Mouse (Mus musculus): ENCODE measurements around the gene Ifit2. TPM values are rescaled to one million over a fixed set of nuclear protein-coding genes. Genes with fewer than 3 reads are reported as not detected.
A peak's percentile ranks its signal among the peaks of the same experiment; 100 is the strongest.

The Ifit2 gene
- total RNA-seq (2014; rRNA removed) = 4.5 and 8.3 TPM in 2 replicates
- 5.6 and 5.8 TPM in 2 replicates for polyA plus RNA-seq (2015; fragmentation: Nextera tagmentation; extraction: Ambion mirVana)

- WGBS = under 1% methylated on average over 22 of the region's 22 CpGs
- H3K27me3 ChIP-seq (ENCODE audit: insufficient read depth, low read length) = no peaks in the 10 kb centered on the region
- DNase-seq (ENCODE audit: low spot score) (peak; percentile 91), ATAC-seq (peak; percentile 96)
- TF ChIP-seq CTCF (IDR thresholded peaks at IDR 0.05; ENCODE audit: low read depth) = peak; percentile 77
- peak within 1 kb of the TSS; percentile 49 for H3K4me3 ChIP-seq (ENCODE audit: low read length)
- no peaks in the 10 kb centered on the region for H3K4me1 ChIP-seq (ENCODE audit: insufficient read depth, low read length)
- peak within 1 kb of the TSS; percentile 54; the same call in 1 of the 2 replicates for H3K27ac ChIP-seq
- H3K4me2 ChIP-seq (ENCODE audit: low read depth, low read length) = peak within 1 kb of the TSS; percentile 72
- H3K36me3 ChIP-seq (ENCODE audit: insufficient read depth, low read length) = no peaks in the 10 kb centered on the region
- H3K9ac ChIP-seq (replicated peaks; ENCODE audit: low read length) = peak within 1 kb of the TSS; percentile 25
- no peaks in the 10 kb centered on the region for H3K9me3 ChIP-seq (ENCODE audit: low read length)
These were observed at the start of gene Ifit2 for GRCm38 (mm10) chr19:34550534-34551223. Gene Ifit2, plus strand, starts transcription at chr19:34550694.

GRCm38 (mm10) chr19:34500763-34501162, 49.7 kb upstream of the Ifit2 start:
- no peaks in the 10 kb centered on the region for H3K9me3 ChIP-seq (ENCODE audit: low read length)
- H3K27ac ChIP-seq = no peak overlapping the region
- peak; percentile 56 for ATAC-seq
- H3K4me1 ChIP-seq (ENCODE audit: insufficient read depth, low read length) = no peaks in the 10 kb centered on the region
- H3K27me3 ChIP-seq (ENCODE audit: insufficient read depth, low read length) = no peaks in the 10 kb centered on the region
- no peak overlapping the region for H3K4me3 ChIP-seq (ENCODE audit: low read length)
- peak; percentile 68 for TF ChIP-seq CTCF (IDR thresholded peaks at IDR 0.05; ENCODE audit: low read depth)
- no peak overlapping the region for H3K9ac ChIP-seq (replicated peaks; ENCODE audit: low read length)
- peak; percentile 51 for DNase-seq (ENCODE audit: low spot score)
- 41% methylated on average over 4 of the region's 4 CpGs for WGBS
- H3K4me2 ChIP-seq (ENCODE audit: low read depth, low read length) = no peak overlapping the region
- 0 out of 2 replicates have a peak, but pooled peaks cover under 1% of the 10 kb centered on the region for H3K36me3 ChIP-seq (ENCODE audit: insufficient read depth, low read length)

GRCm38 (mm10) chr19:34505161-34505721, 45.3 kb upstream of the Ifit2 start:
- TF ChIP-seq CTCF (IDR thresholded peaks at IDR 0.05; ENCODE audit: low read depth) = no peak
- Histone ChIP-seq H3K4me1 (ENCODE audit: insufficient read depth, low read length) (no peaks in the 10 kb centered on the region), H3K9ac (replicated peaks; ENCODE audit: low read length) (no peak overlapping the region), H3K36me3 (ENCODE audit: insufficient read depth, low read length) (peaks cover 12% of the 10 kb centered on the region; the same call in 1 of the 2 replicates), H3K4me3 (ENCODE audit: low read length) (no peak overlapping the region), H3K9me3 (ENCODE audit: low read length) (no peaks in the 10 kb centered on the region), H3K27me3 (ENCODE audit: insufficient read depth, low read length) (no peaks in the 10 kb centered on the region), H3K27ac (no peak overlapping the region), H3K4me2 (ENCODE audit: low read depth, low read length) (no peak overlapping the region)
- DNase-seq (ENCODE audit: low spot score) (no peak), ATAC-seq (no peak)
- WGBS = 93% methylated on average over 12 of the region's 12 CpGs

DNA sequence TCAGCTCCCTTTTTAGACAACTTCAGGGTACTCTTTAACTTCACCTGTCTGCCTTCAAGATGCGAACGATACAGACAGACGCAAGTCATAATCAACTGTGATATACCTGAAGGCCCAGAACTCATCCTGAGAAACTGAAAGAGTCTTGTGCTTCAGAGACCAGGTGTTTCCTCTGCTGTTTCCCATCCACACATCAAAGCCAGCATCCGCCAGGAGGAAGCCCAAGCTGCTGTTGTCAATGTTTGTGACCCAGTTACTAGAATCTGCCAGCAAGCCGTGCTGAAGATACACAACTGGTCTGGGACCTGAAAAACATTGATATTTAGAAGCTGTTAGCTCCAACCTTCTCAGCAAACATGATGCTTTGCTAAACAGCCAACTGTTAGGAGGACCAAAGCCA, 39.8 kb upstream of the Ifit2 start:
- WGBS = 88% methylated on average over 5 of the region's 5 CpGs

DNA sequence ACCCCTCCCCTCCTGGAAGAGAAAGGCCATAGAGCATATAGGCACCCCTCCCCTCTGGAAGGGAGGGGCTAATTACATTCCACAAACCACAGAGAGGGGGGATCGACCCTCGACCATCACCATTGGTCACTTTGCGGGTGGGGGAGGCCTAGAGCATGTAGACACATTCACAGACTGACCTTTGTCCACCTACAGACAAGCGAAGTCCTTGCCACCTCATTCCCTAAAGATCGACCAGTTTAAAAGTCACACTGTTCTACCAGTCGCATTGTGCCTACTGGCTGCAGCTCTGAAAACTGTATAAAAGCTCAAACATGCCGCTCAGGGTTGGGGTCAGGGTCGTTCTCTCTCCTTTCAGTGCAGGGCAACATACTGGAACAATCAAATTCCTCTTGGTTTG, 39.0 kb upstream of the Ifit2 start:
- no peak overlapping the region for H3K4me3 ChIP-seq (ENCODE audit: low read length)
- H3K9me3 ChIP-seq (ENCODE audit: low read length) = no peaks in the 10 kb centered on the region
- H3K9ac ChIP-seq (replicated peaks; ENCODE audit: low read length) = no peak overlapping the region
- no peak for TF ChIP-seq CTCF (IDR thresholded peaks at IDR 0.05; ENCODE audit: low read depth)
- H3K27me3 ChIP-seq (ENCODE audit: insufficient read depth, low read length) = no peaks in the 10 kb centered on the region
- DNase-seq (ENCODE audit: low spot score) (no peak), ATAC-seq (no peak)
- no peak overlapping the region for H3K4me2 ChIP-seq (ENCODE audit: low read depth, low read length)
- peaks cover 4% of the 10 kb centered on the region; the same call in 1 of the 2 replicates for H3K36me3 ChIP-seq (ENCODE audit: insufficient read depth, low read length)
- WGBS = 65% methylated on average over 8 of the region's 8 CpGs
- no peaks in the 10 kb centered on the region for H3K4me1 ChIP-seq (ENCODE audit: insufficient read depth, low read length)
- no peak overlapping the region for H3K27ac ChIP-seq

More for the DNA sequence above, 39.8 kb upstream of the Ifit2 start:
- Histone ChIP-seq H3K36me3 (ENCODE audit: insufficient read depth, low read length) (peaks cover 12% of the 10 kb centered on the region; the same call in 1 of the 2 replicates), H3K27ac (no peak overlapping the region), H3K4me1 (ENCODE audit: insufficient read depth, low read length) (no peaks in the 10 kb centered on the region), H3K9me3 (ENCODE audit: low read length) (no peaks in the 10 kb centered on the region), H3K27me3 (ENCODE audit: insufficient read depth, low read length) (no peaks in the 10 kb centered on the region), H3K4me2 (ENCODE audit: low read depth, low read length) (no peak overlapping the region), H3K4me3 (ENCODE audit: low read length) (no peak overlapping the region), H3K9ac (replicated peaks; ENCODE audit: low read length) (no peak overlapping the region)
- DNase-seq (ENCODE audit: low spot score) = no peak
- no peak for ATAC-seq
- no peak for TF ChIP-seq CTCF (IDR thresholded peaks at IDR 0.05; ENCODE audit: low read depth)

DNA sequence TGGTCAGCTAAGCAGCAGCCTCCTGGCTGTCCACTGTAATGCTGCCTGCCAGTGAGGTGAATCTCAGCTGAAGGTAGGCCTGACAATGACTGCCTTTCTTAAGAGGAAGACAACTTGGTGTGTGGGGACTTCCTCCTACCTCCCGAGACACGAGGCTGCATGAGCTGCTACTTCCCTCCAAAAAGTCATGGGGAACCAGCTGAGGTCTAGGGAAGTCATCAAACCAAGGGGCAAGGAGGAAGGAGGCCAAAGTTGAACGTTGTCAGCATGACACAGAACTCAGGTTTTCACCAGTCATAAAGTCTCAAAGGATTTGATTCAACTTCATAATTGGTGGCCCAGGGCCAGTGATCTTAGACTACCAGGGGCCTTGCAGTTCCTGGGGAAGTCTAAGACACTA, 34.8 kb upstream of the Ifit2 start:
- no peak overlapping the region for H3K27ac ChIP-seq
- no peak for ATAC-seq
- H3K4me2 ChIP-seq (ENCODE audit: low read depth, low read length) = no peak overlapping the region
- DNase-seq (ENCODE audit: low spot score) = no peak
- H3K4me1 ChIP-seq (ENCODE audit: insufficient read depth, low read length) = no peaks in the 10 kb centered on the region
- H3K36me3 ChIP-seq (ENCODE audit: insufficient read depth, low read length) = no peaks in the 10 kb centered on the region
- no peak overlapping the region for H3K4me3 ChIP-seq (ENCODE audit: low read length)
- no peaks in the 10 kb centered on the region for H3K9me3 ChIP-seq (ENCODE audit: low read length)
- H3K9ac ChIP-seq (replicated peaks; ENCODE audit: low read length) = no peak overlapping the region
- H3K27me3 ChIP-seq (ENCODE audit: insufficient read depth, low read length) = no peaks in the 10 kb centered on the region
- no peak for TF ChIP-seq CTCF (IDR thresholded peaks at IDR 0.05; ENCODE audit: low read depth)
- WGBS = 79% methylated on average over 3 of the region's 3 CpGs

GRCm38 (mm10) chr19:34516346-34516745, 34.1 kb upstream of the Ifit2 start:
- Histone ChIP-seq H3K9me3 (ENCODE audit: low read length) (no peaks in the 10 kb centered on the region), H3K27ac (no peak overlapping the region), H3K4me1 (ENCODE audit: insufficient read depth, low read length) (no peaks in the 10 kb centered on the region), H3K4me2 (ENCODE audit: low read depth, low read length) (no peak overlapping the region), H3K36me3 (ENCODE audit: insufficient read depth, low read length) (no peaks in the 10 kb centered on the region), H3K9ac (replicated peaks; ENCODE audit: low read length) (no peak overlapping the region), H3K27me3 (ENCODE audit: insufficient read depth, low read length) (no peaks in the 10 kb centered on the region), H3K4me3 (ENCODE audit: low read length) (no peak overlapping the region)
- no peak for ATAC-seq
- no peak for DNase-seq (ENCODE audit: low spot score)
- 83% methylated on average over 2 of the region's 2 CpGs for WGBS
- no peak for TF ChIP-seq CTCF (IDR thresholded peaks at IDR 0.05; ENCODE audit: low read depth)
